Mouse (Mus musculus) adrenal gland, postnatal 10 days (tissue): ENCODE results near the gene Fgfr2. TPM values are rescaled to one million over a fixed set of nuclear protein-coding genes. Genes with fewer than 3 reads are reported as not detected.

Experiments
- DNase-seq: peaks from one replicate; pipeline ENCODE4 v3.0.0; 2021; ENCODE audit warnings: mixed read lengths
- total RNA-seq, 2 experiments: library from RNA; stranded (reverse); gene quantifications; 2 replicates each; pipeline ENCODE4 v1.2.3; 2021

Gene Fgfr2
- total RNA-seq, 2 experiments from 2014 or later: 128 to 169 TPM

- peak; percentile 24 for DNase-seq
Observed at GRCm38 (mm10) chr7:131011901-131012300, 2111.2 kb downstream of the Fgfr2 start.

- DNase-seq: no peak
Observed at GRCm38 (mm10) chr7:131009178-131009577, 2114.0 kb downstream of the Fgfr2 start.

GRCm38 (mm10) chr7:131007221-131007620 is 2115.9 kb downstream of the Fgfr2 start:
- DNase-seq: no peak

- no peak for DNase-seq
Observed at GRCm38 (mm10) chr7:131004071-131004470, 2119.1 kb downstream of the Fgfr2 start.

GRCm38 (mm10) chr7:131001976-131002726 is 2121.0 kb downstream of the Fgfr2 start:
- no peak for DNase-seq

GRCm38 (mm10) chr7:130993907-130994306 is 2129.2 kb downstream of the Fgfr2 start:
- DNase-seq: no peak

GRCm38 (mm10) chr7:130991174-130991789 is 2131.9 kb downstream of the Fgfr2 start:
- no peak for DNase-seq

GRCm38 (mm10) chr7:130989371-130989770 is 2133.8 kb downstream of the Fgfr2 start:
- DNase-seq: peak; percentile 38

GRCm38 (mm10) chr7:130988146-130988545 is 2135.0 kb downstream of the Fgfr2 start:
- DNase-seq: no peak

- peak; percentile 56 for DNase-seq
Observed at GRCm38 (mm10) chr7:130985716-130986115, 2137.4 kb downstream of the Fgfr2 start.

- DNase-seq: no peak
Observed at GRCm38 (mm10) chr7:130985193-130985592, 2138.0 kb downstream of the Fgfr2 start.

GRCm38 (mm10) chr7:130984294-130984693 is 2138.9 kb downstream of the Fgfr2 start:
- DNase-seq: no peak

- DNase-seq: no peak
Observed at GRCm38 (mm10) chr7:130982881-130983280, 2140.3 kb downstream of the Fgfr2 start.

- no peak for DNase-seq
Observed at GRCm38 (mm10) chr7:130982371-130982770, 2140.8 kb downstream of the Fgfr2 start.

GRCm38 (mm10) chr7:130980130-130980529 is 2143.0 kb downstream of the Fgfr2 start:
- peak; percentile 72 for DNase-seq

- DNase-seq: no peak
Observed at GRCm38 (mm10) chr7:130978545-130978944, 2144.6 kb downstream of the Fgfr2 start.

GRCm38 (mm10) chr7:130977794-130978521 is 2145.2 kb downstream of the Fgfr2 start:
- peak; percentile 91 for DNase-seq

GRCm38 (mm10) chr7:130976305-130976935 is 2146.7 kb downstream of the Fgfr2 start:
- peak; percentile 82 for DNase-seq

- DNase-seq: no peak
Observed at GRCm38 (mm10) chr7:130972767-130973166, 2150.4 kb downstream of the Fgfr2 start.

- DNase-seq: no peak
Observed at GRCm38 (mm10) chr7:130969507-130969906, 2153.6 kb downstream of the Fgfr2 start.

GRCm38 (mm10) chr7:130969076-130969475 is 2154.1 kb downstream of the Fgfr2 start:
- DNase-seq: no peak

GRCm38 (mm10) chr7:130968537-130968936 is 2154.6 kb downstream of the Fgfr2 start:
- DNase-seq: peak; percentile 64

GRCm38 (mm10) chr7:130967901-130968300 is 2155.2 kb downstream of the Fgfr2 start:
- DNase-seq: no peak
